Mouse (Mus musculus): ENCODE data around the gene S100a10. TPM values are rescaled to one million over a fixed set of nuclear protein-coding genes. Genes with fewer than 3 reads are reported as not detected.
"Not testable (repeated sequence)": the region's sequence is repeated elsewhere in the genome, so short reads cannot be mapped to it uniquely, and the experiment has no call there.

S100a10 gene
- polyA plus RNA-seq, 1 experiment from 2014 or later: 89.9 TPM

DNA sequence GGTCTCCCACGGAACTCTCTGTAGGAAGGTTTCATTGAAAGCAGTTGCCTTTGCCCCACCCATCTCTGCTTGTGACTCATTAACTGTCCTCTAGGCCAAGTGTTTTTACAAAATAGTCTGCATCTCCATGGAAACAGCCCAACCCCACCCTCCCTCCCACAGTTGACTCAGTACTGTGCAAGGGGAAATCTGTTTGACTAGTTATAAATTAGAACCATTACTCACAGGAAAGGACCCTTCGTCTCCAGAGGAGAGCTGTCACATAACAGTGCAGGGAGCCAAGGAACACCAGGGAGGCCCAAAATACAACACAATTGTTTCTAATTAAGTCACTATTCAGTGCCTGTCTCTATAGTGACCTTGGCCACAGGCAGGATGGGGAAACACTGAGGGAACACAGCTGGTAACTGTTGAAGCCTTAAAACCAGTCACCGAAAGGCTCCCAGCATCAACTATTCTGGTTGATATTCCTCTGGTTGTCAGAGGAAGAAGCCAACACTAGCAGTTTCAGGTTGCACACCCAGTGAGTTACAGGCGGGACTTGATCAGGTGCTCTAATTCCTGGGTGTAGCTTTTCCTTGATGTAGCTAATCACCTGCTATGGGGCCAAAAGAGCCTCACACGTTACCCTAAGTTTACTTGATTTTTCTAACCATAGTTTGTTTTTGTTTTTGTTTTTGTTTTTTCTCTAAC is 42.5 kb downstream of the S100a10 start:
- no peak overlapping the region for H3K4me3 ChIP-seq (ENCODE audit: low read depth, low read length)
- no peaks in the 10 kb centered on the region for H3K9me3 ChIP-seq (ENCODE audit: control insufficient read depth, low read length)
- H3K36me3 ChIP-seq (ENCODE audit: control insufficient read depth, insufficient read depth, low read length): no peaks in the 10 kb centered on the region
- no peaks in the 10 kb centered on the region for H3K27me3 ChIP-seq (ENCODE audit: control insufficient read depth, insufficient read depth, low read length)
- H3K4me1 ChIP-seq (ENCODE audit: control insufficient read depth, insufficient read depth, low read length): no peaks in the 10 kb centered on the region
- H3K27ac ChIP-seq (replicated peaks; ENCODE audit: low read depth, low read length): no peak overlapping the region
- 25% methylated on average over 5 of the region's 5 CpGs for WGBS
- ATAC-seq (ENCODE audit: insufficient number of reproducible peaks, low FRiP score, low TSS enrichment, low read depth): peak; percentile 82
- H3K9ac ChIP-seq (ENCODE audit: low read length): no peak overlapping the region
- peak; percentile 47 for DNase-seq (ENCODE audit: low spot score)
- no peak overlapping the region for H3K4me2 ChIP-seq (ENCODE audit: low read depth, severe bottlenecking)

DNA sequence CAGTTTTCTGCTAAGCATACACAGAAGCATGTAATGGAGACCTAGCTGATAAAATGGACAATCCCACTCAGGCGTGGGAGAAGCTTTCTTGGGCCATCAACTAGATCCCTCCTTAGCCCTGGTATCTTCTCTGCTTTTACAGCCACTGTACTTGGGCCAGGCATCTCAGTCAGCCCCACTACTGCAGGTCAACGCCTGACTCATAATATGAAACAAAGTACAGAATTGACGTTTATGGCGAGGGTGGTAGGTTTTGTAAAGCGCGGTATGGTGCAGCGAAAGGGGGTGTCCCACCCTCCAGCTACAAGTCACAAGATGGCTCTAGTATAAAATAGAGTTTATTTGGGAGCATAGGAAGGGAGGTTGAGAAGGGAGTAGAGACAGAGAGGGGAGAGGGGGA is 43.1 kb downstream of the S100a10 start:
- DNase-seq (ENCODE audit: low spot score) (no peak), ATAC-seq (ENCODE audit: insufficient number of reproducible peaks, low FRiP score, low TSS enrichment, low read depth) (no peak)
- no peaks in the 10 kb centered on the region for H3K36me3 ChIP-seq (ENCODE audit: control insufficient read depth, insufficient read depth, low read length)
- no peak overlapping the region for H3K9ac ChIP-seq (ENCODE audit: low read length)
- H3K27me3 ChIP-seq (ENCODE audit: control insufficient read depth, insufficient read depth, low read length): no peaks in the 10 kb centered on the region
- H3K27ac ChIP-seq (replicated peaks; ENCODE audit: low read depth, low read length): no peak overlapping the region
- no peak overlapping the region for H3K4me2 ChIP-seq (ENCODE audit: low read depth, severe bottlenecking)
- WGBS: 88% methylated on average over 7 of the region's 7 CpGs
- no peaks in the 10 kb centered on the region for H3K9me3 ChIP-seq (ENCODE audit: control insufficient read depth, low read length)
- no peaks in the 10 kb centered on the region for H3K4me1 ChIP-seq (ENCODE audit: control insufficient read depth, insufficient read depth, low read length)
- no peak overlapping the region for H3K4me3 ChIP-seq (ENCODE audit: low read depth, low read length)

DNA sequence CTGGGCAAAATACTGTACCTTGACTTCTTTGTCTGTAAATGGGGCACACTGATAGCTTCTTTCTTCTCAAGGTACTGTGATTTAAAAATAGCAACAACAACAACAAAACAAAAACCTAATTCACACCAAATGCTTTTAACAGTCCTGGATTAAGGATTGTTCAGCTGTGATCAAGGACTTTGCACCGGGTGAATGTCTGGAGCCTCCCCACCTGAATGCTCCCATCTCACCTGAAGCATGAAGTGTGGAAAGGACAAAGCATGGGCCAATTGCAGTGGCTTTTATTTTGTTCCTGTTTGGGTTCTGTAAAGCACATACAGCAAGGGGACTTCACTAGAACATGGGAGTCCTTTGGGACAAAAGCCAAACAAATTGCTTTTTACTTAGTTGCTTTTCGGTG is 45.3 kb downstream of the S100a10 start:
- WGBS: 83% methylated on average over 2 of the region's 2 CpGs
- Histone ChIP-seq H3K27ac (replicated peaks; ENCODE audit: low read depth, low read length) (no peak overlapping the region), H3K36me3 (ENCODE audit: control insufficient read depth, insufficient read depth, low read length) (no peaks in the 10 kb centered on the region), H3K4me3 (ENCODE audit: low read depth, low read length) (no peak overlapping the region), H3K9ac (ENCODE audit: low read length) (no peak overlapping the region), H3K27me3 (ENCODE audit: control insufficient read depth, insufficient read depth, low read length) (no peaks in the 10 kb centered on the region), H3K4me2 (ENCODE audit: low read depth, severe bottlenecking) (no peak overlapping the region), H3K9me3 (ENCODE audit: control insufficient read depth, low read length) (no peaks in the 10 kb centered on the region), H3K4me1 (ENCODE audit: control insufficient read depth, insufficient read depth, low read length) (no peaks in the 10 kb centered on the region)
- DNase-seq (ENCODE audit: low spot score) (no peak), ATAC-seq (ENCODE audit: insufficient number of reproducible peaks, low FRiP score, low TSS enrichment, low read depth) (no peak)

DNA sequence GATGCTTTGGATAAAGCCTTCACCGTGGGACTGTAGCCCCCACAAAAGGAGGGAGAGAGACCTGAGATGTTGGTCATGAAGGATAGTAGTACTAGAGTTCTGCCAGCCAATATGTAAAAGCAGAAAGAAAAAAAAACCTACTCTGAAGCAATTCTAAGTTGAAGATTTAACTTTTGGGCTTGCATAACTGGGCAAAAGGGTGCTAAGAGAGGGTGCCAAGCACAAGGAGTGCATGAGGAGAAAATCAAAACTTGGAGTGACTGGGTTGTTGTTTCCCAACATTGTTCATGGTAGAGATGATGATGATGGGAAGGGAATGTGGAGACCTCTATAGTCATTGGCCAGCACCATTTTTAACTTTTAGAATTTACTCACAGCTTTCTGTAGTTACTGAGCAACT is 47.0 kb downstream of the S100a10 start:
- no peak for ATAC-seq (ENCODE audit: insufficient number of reproducible peaks, low FRiP score, low TSS enrichment, low read depth)
- Histone ChIP-seq H3K4me2 (ENCODE audit: low read depth, severe bottlenecking) (no peak overlapping the region), H3K27ac (replicated peaks; ENCODE audit: low read depth, low read length) (no peak overlapping the region), H3K36me3 (ENCODE audit: control insufficient read depth, insufficient read depth, low read length) (no peaks in the 10 kb centered on the region), H3K4me3 (ENCODE audit: low read depth, low read length) (no peak overlapping the region), H3K9ac (ENCODE audit: low read length) (no peak overlapping the region), H3K27me3 (ENCODE audit: control insufficient read depth, insufficient read depth, low read length) (no peaks in the 10 kb centered on the region), H3K4me1 (ENCODE audit: control insufficient read depth, insufficient read depth, low read length) (no peaks in the 10 kb centered on the region), H3K9me3 (ENCODE audit: control insufficient read depth, low read length) (no peaks in the 10 kb centered on the region)
- no peak for DNase-seq (ENCODE audit: low spot score)
- 88% methylated on average over 1 of the region's 1 CpGs for WGBS

DNA sequence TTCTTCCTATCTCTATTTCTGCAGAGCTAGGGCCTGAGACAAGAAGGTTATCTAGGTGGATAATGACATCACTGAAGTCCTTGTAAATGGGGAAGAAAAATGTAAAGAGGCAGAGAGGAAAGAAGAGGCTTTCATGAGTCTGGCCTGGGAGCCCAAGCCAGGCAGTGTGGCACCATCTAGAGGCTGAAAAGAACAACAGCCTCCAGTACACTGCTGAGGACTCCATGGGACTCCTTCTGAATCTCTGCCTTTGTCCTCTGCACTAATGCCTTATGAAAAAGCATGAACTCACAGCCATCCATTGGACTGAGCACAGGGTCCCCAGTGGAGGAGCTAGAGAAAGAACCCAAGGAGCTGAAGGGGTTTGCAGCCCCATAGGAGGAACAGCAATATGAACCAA is 54.1 kb downstream of the S100a10 start:
- H3K4me2 ChIP-seq (ENCODE audit: low read depth, severe bottlenecking); H3K36me3 ChIP-seq (ENCODE audit: control insufficient read depth, insufficient read depth, low read length); H3K4me1 ChIP-seq (ENCODE audit: control insufficient read depth, insufficient read depth, low read length); H3K9ac ChIP-seq (ENCODE audit: low read length); H3K27ac ChIP-seq (replicated peaks; ENCODE audit: low read depth, low read length); H3K9me3 ChIP-seq (ENCODE audit: control insufficient read depth, low read length); H3K27me3 ChIP-seq (ENCODE audit: control insufficient read depth, insufficient read depth, low read length); H3K4me3 ChIP-seq (ENCODE audit: low read depth, low read length): not testable (repeated sequence)
- peak; percentile 62; the same call in 1 of the 2 replicates for ATAC-seq (ENCODE audit: insufficient number of reproducible peaks, low FRiP score, low TSS enrichment, low read depth)
- peak; percentile 22 for DNase-seq (ENCODE audit: low spot score)

Other genes starting within 250 kb of the S100a10 start
- not detected in 2 replicates for gene Hrnr, start 235.3 kb upstream of the S100a10 start, polyA plus RNA-seq (2014; fragmentation: Nextera tagmentation; extraction: Ambion mirVana)
- gene Rptn, start 161.4 kb upstream of the S100a10 start, polyA plus RNA-seq (2014; fragmentation: Nextera tagmentation; extraction: Ambion mirVana): not detected in 2 replicates
- gene Tchh, start 112.8 kb upstream of the S100a10 start, polyA plus RNA-seq (2014; fragmentation: Nextera tagmentation; extraction: Ambion mirVana): 0.08 and 0.45 TPM in 2 replicates
- gene Tchhl1, start 86.3 kb upstream of the S100a10 start, polyA plus RNA-seq (2014; fragmentation: Nextera tagmentation; extraction: Ambion mirVana): not detected in 2 replicates
- gene S100a11, start 34.6 kb upstream of the S100a10 start, polyA plus RNA-seq (2014; fragmentation: Nextera tagmentation; extraction: Ambion mirVana): 410 and 448 TPM in 2 replicates
- gene Tdpoz2, start 97.6 kb downstream of the S100a10 start, polyA plus RNA-seq (2014; fragmentation: Nextera tagmentation; extraction: Ambion mirVana): not detected in 2 replicates
- gene Tdpoz1, start 121.2 kb downstream of the S100a10 start, polyA plus RNA-seq (2014; fragmentation: Nextera tagmentation; extraction: Ambion mirVana): not detected in 2 replicates
- gene Gm37596, start 138.0 kb downstream of the S100a10 start, polyA plus RNA-seq (2014; fragmentation: Nextera tagmentation; extraction: Ambion mirVana): not detected in 2 replicates
- not detected in 2 replicates for gene Gm5773, start 217.9 kb downstream of the S100a10 start, polyA plus RNA-seq (2014; fragmentation: Nextera tagmentation; extraction: Ambion mirVana)
- gene Tdpoz4, start 241.3 kb downstream of the S100a10 start, polyA plus RNA-seq (2014; fragmentation: Nextera tagmentation; extraction: Ambion mirVana): not detected in 2 replicates

All from limb, embryonic 11.5 days (tissue).